ENCODE assay signal across 8 mouse cellular contexts in the genomic region with DNA sequence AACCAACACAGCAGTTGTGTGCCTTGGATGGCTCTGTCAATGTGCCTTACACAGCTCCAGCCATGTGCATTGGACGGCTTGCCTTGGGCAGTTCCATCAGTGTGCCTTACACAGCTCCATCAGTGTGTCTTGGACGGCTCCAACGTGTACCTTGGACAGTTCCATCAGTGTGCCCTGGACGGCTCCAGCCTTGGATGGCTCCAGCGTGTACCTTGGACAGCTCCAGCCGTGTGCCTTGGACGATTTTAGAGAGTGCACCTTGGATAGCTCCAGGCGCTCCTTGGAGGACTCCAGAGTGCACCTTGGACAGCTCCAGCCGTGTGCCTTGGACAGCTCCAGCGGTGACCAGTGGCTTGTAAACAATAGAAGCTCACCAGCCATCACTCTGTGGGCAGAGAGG.
DNase-seq lines count a peak whose midpoint lies in the region; ATAC-seq lines count a peak whose summit lies in the region.

No protein-coding gene starts in this region.

- H3K9me3 ChIP-seq in midbrain, embryonic 10.5 days (replicated peaks): no peaks in the 10 kb centered on the region
- no peaks in the 10 kb centered on the region for H3K9me3 ChIP-seq in midbrain, embryonic 16.5 days (replicated peaks; ENCODE audit: control insufficient read depth, low read length, poor library complexity, severe bottlenecking)
- H3K9me3 ChIP-seq in lung, embryonic 16.5 days (ENCODE audit: control insufficient read depth, low read length): no peaks in the 10 kb centered on the region

- no peak overlapping the region for H3K27ac ChIP-seq in midbrain, embryonic 10.5 days (replicated peaks)
- H3K27ac ChIP-seq in midbrain, embryonic 16.5 days (ENCODE audit: low read length): no peak overlapping the region
- no peak overlapping the region for H3K27ac ChIP-seq in lung, embryonic 16.5 days (ENCODE audit: low read length)

- DNase-seq in midbrain, embryonic 10.5 days (ENCODE audit: low spot score): peak; percentile 59
- peak; percentile 94 for DNase-seq in embryo, embryonic 10.5 days (ENCODE audit: low spot score)
- DNase-seq in kidney, adult 18-20 months: peak; percentile 25
- DNase-seq in urinary bladder, postnatal 4 days (ENCODE audit: low spot score in 2 of 2): peak; percentile 71 to 78
- DNase-seq in spleen, postnatal 10 days (ENCODE audit: low spot score in 2 of 2): no peak
- DNase-seq in layer of hippocampus, postnatal 14 days (ENCODE audit: low spot score in 2 of 2): no peak

- H3K36me3 ChIP-seq in midbrain, embryonic 10.5 days: no peaks in the 10 kb centered on the region
- H3K36me3 ChIP-seq in midbrain, embryonic 16.5 days (ENCODE audit: control insufficient read depth, insufficient read depth, low read length): no peaks in the 10 kb centered on the region
- H3K36me3 ChIP-seq in lung, embryonic 16.5 days (ENCODE audit: control insufficient read depth, insufficient read depth, low read length): no peaks in the 10 kb centered on the region

- H3K4me3 ChIP-seq in midbrain, embryonic 10.5 days: no peak overlapping the region
- no peak overlapping the region for H3K4me3 ChIP-seq in midbrain, embryonic 16.5 days (ENCODE audit: low read depth, low read length)
- no peak overlapping the region for H3K4me3 ChIP-seq in lung, embryonic 16.5 days (ENCODE audit: low read length)

- H3K4me2 ChIP-seq in midbrain, embryonic 16.5 days (ENCODE audit: low read length): no peak overlapping the region
- H3K4me2 ChIP-seq in lung, embryonic 16.5 days (ENCODE audit: low read depth, low read length): no peak overlapping the region

- H3K27me3 ChIP-seq in midbrain, embryonic 10.5 days (ENCODE audit: low read depth, poor library complexity, severe bottlenecking): no peaks in the 10 kb centered on the region
- H3K27me3 ChIP-seq in midbrain, embryonic 16.5 days (ENCODE audit: control insufficient read depth, insufficient read depth, low read depth, low read length): no peaks in the 10 kb centered on the region
- H3K27me3 ChIP-seq in lung, embryonic 16.5 days (ENCODE audit: control insufficient read depth, insufficient read depth, low read depth, low read length): no peaks in the 10 kb centered on the region

- H3K4me1 ChIP-seq in midbrain, embryonic 10.5 days: no peaks in the 10 kb centered on the region
- H3K4me1 ChIP-seq in midbrain, embryonic 16.5 days (ENCODE audit: control insufficient read depth, insufficient read depth, low read length): no peaks in the 10 kb centered on the region
- no peaks in the 10 kb centered on the region for H3K4me1 ChIP-seq in lung, embryonic 16.5 days (replicated peaks; ENCODE audit: control insufficient read depth, insufficient read depth, low read length)

- H3K9ac ChIP-seq in midbrain, embryonic 16.5 days (ENCODE audit: low read depth, low read length): no peak overlapping the region
- H3K9ac ChIP-seq in lung, embryonic 16.5 days (ENCODE audit: low read length): no peak overlapping the region

- no peak for ATAC-seq in midbrain, embryonic 16.5 days
- ATAC-seq in lung, embryonic 16.5 days (ENCODE audit: low read depth): peak; percentile 62

- WGBS in midbrain, embryonic 10.5 days: 16% methylated on average over 10 of the region's 10 CpGs
- 14% methylated on average over 10 of the region's 10 CpGs for WGBS in midbrain, embryonic 16.5 days
- WGBS in lung, embryonic 16.5 days: 11% methylated on average over 10 of the region's 10 CpGs

Comparison
In these comparisons a context has a peak if more than half of its experiments do, and no peak if none do; other contexts are left out.
1. DNase-seq: peak in midbrain, embryonic 10.5 days (single experiment), embryo, embryonic 10.5 days (single experiment), kidney, adult 18-20 months (single experiment) and urinary bladder, postnatal 4 days (2 of 2); none in spleen, postnatal 10 days (0 of 2) and layer of hippocampus, postnatal 14 days (0 of 2).